Mouse (Mus musculus) urinary bladder, adult 2 months (tissue): ENCODE data around the gene Dnajb6. TPM values are rescaled to one million over a fixed set of nuclear protein-coding genes. Genes with fewer than 3 reads are reported as not detected.
"Not testable (repeated sequence)": the region's sequence is repeated elsewhere in the genome, so short reads cannot be mapped to it uniquely, and the experiment has no call there.

Source experiments
- DNase-seq: peaks from one replicate; pipeline ENCODE4 v3.0.0; 2022; ENCODE audit warnings: low spot score
- polyA plus RNA-seq: library from polyadenylated mRNA; depleted of rRNA; stranded (reverse); fragments of >200 nt; gene quantifications from 2 replicates; pipeline ENCODE4 v1.2.3, GENCODE M21; 2012

The Dnajb6 gene
- polyA plus RNA-seq, 1 experiment = 92.2 TPM

- DNase-seq = no peak
Observed at GRCm38 (mm10) chr5:29759318-29759717, 23.8 kb downstream of the Dnajb6 start.

- no peak for DNase-seq
Observed at GRCm38 (mm10) chr5:29770935-29771334, 35.4 kb downstream of the Dnajb6 start.

- DNase-seq = no peak
Observed at GRCm38 (mm10) chr5:29772038-29772437, 36.5 kb downstream of the Dnajb6 start.

GRCm38 (mm10) chr5:29772651-29773330 is 37.3 kb downstream of the Dnajb6 start:
- no peak for DNase-seq

- DNase-seq = no peak
Observed at GRCm38 (mm10) chr5:29773460-29774150, 38.1 kb downstream of the Dnajb6 start.

- DNase-seq = no peak
Observed at GRCm38 (mm10) chr5:29775437-29775836, 39.9 kb downstream of the Dnajb6 start.

- no peak for DNase-seq
Observed at GRCm38 (mm10) chr5:29778029-29778428, 42.5 kb downstream of the Dnajb6 start.

GRCm38 (mm10) chr5:29779733-29780132 is 44.2 kb downstream of the Dnajb6 start:
- not testable (repeated sequence) for DNase-seq

GRCm38 (mm10) chr5:29782261-29782660 is 46.8 kb downstream of the Dnajb6 start:
- no peak for DNase-seq

- not testable (repeated sequence) for DNase-seq
Observed at GRCm38 (mm10) chr5:29784906-29785305, 49.4 kb downstream of the Dnajb6 start.

- not testable (repeated sequence) for DNase-seq
Observed at GRCm38 (mm10) chr5:29785953-29786352, 50.5 kb downstream of the Dnajb6 start.

GRCm38 (mm10) chr5:29794933-29795332 is 59.4 kb downstream of the Dnajb6 start:
- not testable (repeated sequence) for DNase-seq

GRCm38 (mm10) chr5:29808940-29809339 is 73.5 kb downstream of the Dnajb6 start:
- DNase-seq = no peak

- not testable (repeated sequence) for DNase-seq
Observed at GRCm38 (mm10) chr5:29811377-29811921, 76.0 kb downstream of the Dnajb6 start.

- DNase-seq = no peak
Observed at GRCm38 (mm10) chr5:29816523-29817242, 81.2 kb downstream of the Dnajb6 start.

- no peak for DNase-seq
Observed at GRCm38 (mm10) chr5:29817400-29817799, 81.9 kb downstream of the Dnajb6 start.

- no peak for DNase-seq
Observed at GRCm38 (mm10) chr5:29818287-29818686, 82.8 kb downstream of the Dnajb6 start.

- DNase-seq = no peak
Observed at GRCm38 (mm10) chr5:29824796-29825195, 89.3 kb downstream of the Dnajb6 start.

- no peak for DNase-seq
Observed at GRCm38 (mm10) chr5:29826780-29827179, 91.3 kb downstream of the Dnajb6 start.

GRCm38 (mm10) chr5:29842444-29843166 is 107.1 kb downstream of the Dnajb6 start:
- DNase-seq = no peak

- DNase-seq = no peak
Observed at GRCm38 (mm10) chr5:29845038-29845437, 109.5 kb downstream of the Dnajb6 start.

GRCm38 (mm10) chr5:29847494-29847893 is 112.0 kb downstream of the Dnajb6 start:
- DNase-seq = no peak
